Mouse (Mus musculus): ENCODE measurements around the gene Bscl2.

DNA sequence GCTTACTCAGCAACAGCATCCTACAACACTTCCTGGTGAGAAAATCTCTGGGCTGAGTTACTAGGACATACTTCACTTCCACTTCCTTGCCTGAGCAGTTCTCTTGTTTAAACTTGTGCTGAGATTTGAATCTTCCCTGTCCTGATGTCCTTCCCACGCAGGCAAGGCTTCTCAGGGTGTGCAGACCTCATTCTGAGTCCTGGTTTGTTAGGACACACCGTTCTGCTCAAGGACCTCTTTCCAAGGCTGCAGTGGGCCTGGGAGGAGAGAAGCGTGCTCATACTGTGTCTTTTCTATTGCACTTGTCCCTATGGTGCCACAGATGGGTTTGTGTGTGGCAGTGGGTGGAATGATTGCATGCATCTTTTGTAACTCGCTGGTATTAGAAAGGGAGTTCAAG is 4.3 kb upstream of the Bscl2 start:
- TF ChIP-seq TAL1 (IDR thresholded peaks at IDR 0.05; ENCODE audit: low read length) (no peak), GATA1 (IDR thresholded peaks at IDR 0.05; ENCODE audit: low read length) (no peak)

Measured in erythroblast, embryonic 14.5 days (primary cell).